Mouse (Mus musculus) forebrain, embryonic 13.5 days (tissue): Measurements from ENCODE around the gene Vmn2r8. TPM values are rescaled to one million over a fixed set of nuclear protein-coding genes. Genes with fewer than 3 reads are reported as not detected.
"Not testable (repeated sequence)": the region's sequence is repeated elsewhere in the genome, so short reads cannot be mapped to it uniquely, and the experiment has no call there.

Source experiments
- ATAC-seq: fragments of 200-750 bp; cut with Nextera tagmentation; 2 replicates; pipeline ENCODE4 v1.8.0; 2017
- H3K27ac ChIP-seq: fragments of 300-500 bp; sonication (generic); 2 replicates; pipeline ENCODE4 v1.5.1; 2015; ENCODE audit warnings: inconsistent platforms, mild to moderate bottlenecking, moderate library complexity
- H3K27me3 ChIP-seq: fragments of 300-500 bp; sonication (generic); 2 replicates; pipeline ENCODE4 v1.6.1; 2015; ENCODE audit warnings: mild to moderate bottlenecking, inconsistent platforms
- H3K36me3 ChIP-seq: fragments of 300-500 bp; sonication (generic); 2 replicates; pipeline ENCODE4 v1.6.1; 2015; ENCODE audit warnings: mild to moderate bottlenecking, inconsistent platforms; ENCODE audit not compliant: poor library complexity, severe bottlenecking
- H3K4me1 ChIP-seq: fragments of 300-500 bp; sonication (generic); 2 replicates; pipeline ENCODE4 v1.6.1; 2015; ENCODE audit warnings: inconsistent platforms
- H3K4me2 ChIP-seq: fragments of 300-500 bp; sonication (generic); 2 replicates; pipeline ENCODE4 v1.6.1; 2015; ENCODE audit warnings: inconsistent platforms, mild to moderate bottlenecking, moderate library complexity
- H3K4me3 ChIP-seq: fragments of 300-500 bp; sonication (generic); 2 replicates; pipeline ENCODE4 v1.5.1; 2015; ENCODE audit warnings: mild to moderate bottlenecking, inconsistent platforms
- H3K9ac ChIP-seq: fragments of 300-500 bp; sonication (generic); 2 replicates; pipeline ENCODE4 v1.6.1; 2015; ENCODE audit warnings: mild to moderate bottlenecking, inconsistent platforms
- H3K9me3 ChIP-seq: fragments of 300-500 bp; sonication (generic); replicated peaks from 2 replicates; pipeline ENCODE4 v1.6.1; 2016; ENCODE audit warnings: inconsistent platforms
- WGBS: fragments of 180-500 bp; shearing (Covaris S2); methylation state at CpG from one replicate; pipeline ENCODE4 v1.1.7; 2015; 5-methylcytosine and 5-hydroxymethylcytosine counted together
- polyA plus RNA-seq: library from polyadenylated mRNA; unstranded; fragments of >200 nt; fragmentation: Nextera tagmentation; extraction: Ambion mirVana; gene quantifications from 2 replicates; pipeline ENCODE4 v1.2.1, GENCODE M21; 2015

Gene Vmn2r8
- polyA plus RNA-seq = not detected in 2 replicates

GRCm38 (mm10) chr5:108808750-108809149, at the start of gene Vmn2r8:
Vmn2r8 (minus strand) TSS chr5:108808850.
- not testable (repeated sequence) for H3K4me2 ChIP-seq, H3K9ac ChIP-seq, H3K27ac ChIP-seq, ATAC-seq, H3K4me1 ChIP-seq, H3K27me3 ChIP-seq, H3K4me3 ChIP-seq, H3K36me3 ChIP-seq, H3K9me3 ChIP-seq
- 81% methylated on average over 2 of the region's 2 CpGs for WGBS

GRCm38 (mm10) chr5:108852501-108852900, 43.9 kb upstream of the Vmn2r8 start, which contains the start of gene Vmn2r9:
Vmn2r9 (minus strand) TSS chr5:108852601.
- H3K4me2 ChIP-seq, H3K9me3 ChIP-seq, H3K27me3 ChIP-seq, H3K27ac ChIP-seq, H3K9ac ChIP-seq, ATAC-seq, H3K36me3 ChIP-seq, H3K4me3 ChIP-seq, H3K4me1 ChIP-seq: not testable (repeated sequence)
- WGBS = 88% methylated on average over 1 of the region's 1 CpGs

DNA sequence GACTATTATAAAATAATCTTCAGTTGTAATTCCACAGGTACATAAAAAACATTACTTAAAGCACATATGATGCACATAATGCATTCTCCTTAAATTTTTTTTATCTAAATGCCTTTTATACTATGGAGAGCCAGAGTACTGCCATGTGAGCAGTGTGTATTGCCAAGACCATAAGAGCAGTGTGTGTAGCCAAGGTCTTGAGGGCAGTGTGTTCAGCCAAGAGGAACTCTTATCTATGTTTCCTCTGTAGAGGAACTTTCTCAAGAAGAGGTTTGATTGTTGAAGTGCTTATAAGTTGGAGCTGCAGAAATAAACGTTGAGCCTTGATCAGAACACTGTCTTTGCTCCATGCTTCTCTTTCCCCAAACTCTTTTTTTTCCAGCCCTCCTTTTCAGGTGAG, 40.8 kb upstream of the Vmn2r8 start:
- Histone ChIP-seq H3K27me3 (no peaks in the 10 kb centered on the region), H3K9ac (no peak overlapping the region), H3K9me3 (no peaks in the 10 kb centered on the region), H3K4me1 (no peaks in the 10 kb centered on the region), H3K27ac (no peak overlapping the region), H3K36me3 (no peaks in the 10 kb centered on the region), H3K4me2 (no peak overlapping the region), H3K4me3 (no peak overlapping the region)
- no peak for ATAC-seq
- WGBS = 62% methylated on average over 1 of the region's 1 CpGs

GRCm38 (mm10) chr5:108836156-108836555, 27.5 kb upstream of the Vmn2r8 start:
- no peaks in the 10 kb centered on the region for H3K4me1 ChIP-seq
- no peaks in the 10 kb centered on the region for H3K9me3 ChIP-seq
- no peak for ATAC-seq
- H3K4me2 ChIP-seq = no peak overlapping the region
- H3K9ac ChIP-seq = no peak overlapping the region
- no peaks in the 10 kb centered on the region for H3K27me3 ChIP-seq
- WGBS = 79% methylated on average over 1 of the region's 1 CpGs
- H3K4me3 ChIP-seq = no peak overlapping the region
- no peaks in the 10 kb centered on the region for H3K36me3 ChIP-seq
- H3K27ac ChIP-seq = no peak overlapping the region

- H3K27me3 ChIP-seq = no peaks in the 10 kb centered on the region
- H3K9me3 ChIP-seq = no peaks in the 10 kb centered on the region
- no peak for ATAC-seq
- H3K9ac ChIP-seq = no peak overlapping the region
- no peak overlapping the region for H3K4me3 ChIP-seq
- no peak overlapping the region for H3K27ac ChIP-seq
- no peaks in the 10 kb centered on the region for H3K36me3 ChIP-seq
- H3K4me1 ChIP-seq = no peaks in the 10 kb centered on the region
- 87% methylated on average over 2 of the region's 2 CpGs for WGBS
- no peak overlapping the region for H3K4me2 ChIP-seq
Measured at GRCm38 (mm10) chr5:108823276-108823675, 14.6 kb upstream of the Vmn2r8 start.

DNA sequence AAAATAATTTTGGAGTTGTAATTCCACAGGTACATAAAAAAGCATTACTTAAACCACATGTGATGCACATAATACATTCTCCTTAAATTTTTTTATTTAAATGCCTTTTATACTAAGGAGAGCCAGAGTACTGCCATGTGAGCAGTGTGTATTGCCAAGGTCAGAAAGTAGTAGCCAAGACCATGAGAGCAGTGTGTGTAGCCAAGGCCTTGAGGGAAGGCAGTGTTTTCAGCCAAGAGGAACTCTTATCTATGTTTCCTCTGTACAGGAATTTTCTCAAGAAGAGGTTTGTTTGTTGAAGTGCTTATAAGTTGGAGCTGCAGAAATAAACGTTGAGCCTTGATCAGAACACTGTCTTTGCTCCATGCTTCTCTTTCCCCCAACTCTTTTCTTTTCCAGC, 5.0 kb downstream of the Vmn2r8 start:
- no peak for ATAC-seq
- no peak overlapping the region for H3K9ac ChIP-seq
- no peaks in the 10 kb centered on the region for H3K27me3 ChIP-seq
- no peak overlapping the region for H3K27ac ChIP-seq
- H3K9me3 ChIP-seq = no peaks in the 10 kb centered on the region
- no peak overlapping the region for H3K4me3 ChIP-seq
- no peaks in the 10 kb centered on the region for H3K4me1 ChIP-seq
- 58% methylated on average over 1 of the region's 1 CpGs for WGBS
- H3K36me3 ChIP-seq = no peaks in the 10 kb centered on the region
- H3K4me2 ChIP-seq = no peak overlapping the region

DNA sequence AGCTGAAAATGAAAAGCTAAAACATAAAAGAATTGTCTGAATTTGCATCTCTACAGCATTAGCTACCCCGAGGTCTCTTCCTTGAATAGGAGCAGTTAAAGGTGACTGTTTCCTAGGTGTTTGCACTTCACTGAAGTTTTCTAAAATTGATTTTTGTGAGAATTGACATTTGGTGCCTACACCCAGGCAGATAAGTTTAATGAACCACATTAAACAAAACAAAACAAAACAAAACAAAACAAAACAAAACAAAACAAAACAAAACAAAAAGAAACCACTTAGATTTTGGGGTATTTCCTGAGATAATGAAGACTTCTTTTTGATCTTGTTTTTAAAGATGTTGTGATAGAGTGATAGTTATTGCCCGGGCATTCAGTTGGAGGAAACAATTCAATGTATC, 13.4 kb downstream of the Vmn2r8 start, which contains the start of gene Tmed11:
Gene Tmed11 (minus strand): TSS at position 101 of the 400 bp plus-strand sequence.
- H3K4me3 ChIP-seq, ATAC-seq, H3K4me2 ChIP-seq, H3K27ac ChIP-seq, H3K27me3 ChIP-seq, H3K4me1 ChIP-seq, H3K36me3 ChIP-seq, H3K9ac ChIP-seq, H3K9me3 ChIP-seq: not testable (repeated sequence)
- WGBS = 55% methylated on average over 2 of the region's 2 CpGs

- not testable (repeated sequence) for H3K36me3 ChIP-seq, H3K27ac ChIP-seq, H3K9me3 ChIP-seq, H3K9ac ChIP-seq, H3K4me2 ChIP-seq, H3K4me3 ChIP-seq, ATAC-seq, H3K4me1 ChIP-seq, H3K27me3 ChIP-seq
- 37% methylated on average over 1 of the region's 1 CpGs for WGBS
Measured at GRCm38 (mm10) chr5:108790385-108790784, 18.3 kb downstream of the Vmn2r8 start.

GRCm38 (mm10) chr5:108774630-108775306, 33.9 kb downstream of the Vmn2r8 start, which contains the start of gene Rnf212:
Rnf212 (minus strand) TSS chr5:108774982.
- no peaks in the 10 kb centered on the region for H3K36me3 ChIP-seq
- H3K4me2 ChIP-seq = no peak within 1 kb of the TSS
- H3K9ac ChIP-seq = no peak within 1 kb of the TSS
- no peaks in the 10 kb centered on the region for H3K9me3 ChIP-seq
- ATAC-seq = no peak
- no peak within 1 kb of the TSS for H3K4me3 ChIP-seq
- no peaks in the 10 kb centered on the region for H3K27me3 ChIP-seq
- H3K4me1 ChIP-seq = no peaks in the 10 kb centered on the region
- 82% methylated on average over 40 of the region's 40 CpGs for WGBS
- H3K27ac ChIP-seq = no peak within 1 kb of the TSS

GRCm38 (mm10) chr5:108760002-108760401, 48.6 kb downstream of the Vmn2r8 start:
- Histone ChIP-seq H3K9me3 (no peaks in the 10 kb centered on the region), H3K27me3 (no peaks in the 10 kb centered on the region), H3K4me2 (no peak overlapping the region), H3K27ac (no peak overlapping the region), H3K9ac (no peak overlapping the region), H3K4me1 (no peaks in the 10 kb centered on the region), H3K4me3 (no peak overlapping the region), H3K36me3 (no peaks in the 10 kb centered on the region)
- no peak for ATAC-seq
- 92% methylated on average over 2 of the region's 2 CpGs for WGBS

- ATAC-seq = no peak
- Histone ChIP-seq H3K9me3 (no peaks in the 10 kb centered on the region), H3K36me3 (no peaks in the 10 kb centered on the region), H3K9ac (no peak overlapping the region), H3K27me3 (no peaks in the 10 kb centered on the region), H3K27ac (no peak overlapping the region), H3K4me3 (no peak overlapping the region), H3K4me1 (no peaks in the 10 kb centered on the region), H3K4me2 (no peak overlapping the region)
- 60% methylated on average over 3 of the region's 3 CpGs for WGBS
Measured at GRCm38 (mm10) chr5:108758396-108758795, 50.3 kb downstream of the Vmn2r8 start.

DNA sequence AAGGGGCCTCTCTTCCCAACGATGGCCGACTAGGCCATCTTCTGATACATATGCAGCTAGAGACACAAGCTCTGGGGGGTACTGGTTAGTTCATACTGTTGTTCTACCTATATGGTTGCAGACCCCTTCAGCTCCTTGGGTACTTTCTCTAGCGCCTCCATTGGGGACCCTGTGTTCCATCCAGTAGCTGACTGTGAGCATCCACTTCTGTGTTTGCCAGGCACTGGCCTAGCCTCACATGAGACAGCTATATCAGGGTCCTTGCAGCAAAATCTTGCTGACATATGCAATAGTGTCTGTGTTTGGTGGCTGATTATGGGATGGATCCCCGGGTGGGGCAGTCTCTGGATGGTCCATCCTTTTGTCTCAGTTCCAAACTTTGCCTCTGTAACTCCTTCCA, 57.4 kb downstream of the Vmn2r8 start:
- H3K27me3 ChIP-seq, H3K4me2 ChIP-seq, ATAC-seq, H3K27ac ChIP-seq, H3K36me3 ChIP-seq, H3K9me3 ChIP-seq, H3K9ac ChIP-seq, H3K4me3 ChIP-seq, H3K4me1 ChIP-seq: not testable (repeated sequence)
- WGBS = 84% methylated on average over 4 of the region's 4 CpGs
